Mouse (Mus musculus): ENCODE data around the gene Rftn1.

DNA sequence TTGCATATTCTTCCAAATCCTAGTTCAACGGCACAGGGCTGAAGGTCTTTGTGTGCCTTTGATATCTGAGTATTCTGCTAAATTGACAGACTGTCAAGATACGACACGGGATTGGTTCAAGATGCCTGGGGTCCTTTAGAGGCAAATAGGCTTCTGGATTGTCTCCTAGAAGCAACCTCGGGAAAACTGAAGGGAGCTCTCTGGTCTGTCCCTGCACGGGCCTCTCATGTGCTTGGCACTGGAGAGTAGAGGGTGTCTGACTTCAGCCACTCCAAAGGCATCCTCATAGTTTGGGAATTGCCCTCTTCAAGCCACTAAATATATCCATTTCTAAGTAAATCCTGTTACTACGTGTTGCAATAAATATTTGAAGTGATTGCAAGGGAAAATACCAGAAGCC, 98.6 kb downstream of the Rftn1 start:
- TF ChIP-seq POLR2A (IDR thresholded peaks at IDR 0.05; ENCODE audit: low read depth, low read length) (no peak), CTCF (IDR thresholded peaks at IDR 0.05; ENCODE audit: extremely low read depth, insufficient read depth, insufficient read length, insufficient replicate concordance) (no peak)

Measured in spleen, adult 2 months (tissue).